Mouse (Mus musculus) right cerebral cortex, postnatal 25 days (tissue): ENCODE data around the gene Plekho2.

ENCODE experiments used
- DNase-seq: peaks from one replicate; pipeline ENCODE4 v3.0.0; 2022

Gene Plekho2

DNA sequence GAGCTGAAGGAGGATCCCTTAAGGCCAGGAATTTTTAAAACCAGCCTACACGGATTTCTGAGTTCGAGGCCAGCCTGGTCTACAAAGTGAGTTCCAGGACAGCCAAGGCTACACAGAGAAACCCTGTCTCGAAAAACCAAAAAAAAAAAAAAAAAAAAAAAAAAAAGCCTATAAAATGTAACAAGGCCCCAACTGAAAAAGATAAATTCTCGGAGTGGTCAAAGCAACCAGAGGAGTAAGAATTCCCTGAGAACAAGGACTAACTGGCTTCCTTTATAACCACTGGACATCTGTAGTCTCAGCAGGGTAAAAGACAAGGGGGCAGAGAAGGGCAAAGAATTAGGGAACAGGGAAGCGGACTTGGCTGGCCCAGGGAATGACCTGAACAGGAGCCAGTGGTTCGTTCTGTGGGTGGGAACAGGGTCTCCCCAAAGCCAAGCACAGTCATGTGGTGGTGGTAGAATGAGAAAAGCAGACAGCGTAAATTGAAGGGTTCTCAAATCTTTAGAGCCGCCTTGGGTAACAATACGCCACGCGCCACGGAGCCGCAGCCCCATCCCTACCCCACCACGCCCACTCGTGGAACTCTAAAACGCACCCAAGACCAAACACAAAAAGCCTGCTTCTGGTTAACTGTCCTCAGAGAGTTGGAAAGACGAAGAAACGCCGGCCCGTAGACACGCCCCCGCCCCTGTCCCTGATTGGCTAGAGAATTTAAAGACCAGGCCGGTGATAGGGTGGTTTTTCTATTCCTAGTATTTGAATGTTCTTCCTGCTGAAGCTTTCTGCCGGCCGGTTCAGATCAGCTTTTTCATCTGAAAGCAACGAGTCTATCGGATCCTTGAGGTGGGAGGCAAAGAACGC lies 6.8 kb upstream of the Plekho2 start, which contains the start of gene Pif1:
Gene Pif1 (plus strand): TSS at position 755 of the 864 bp plus-strand sequence.
- peak; percentile 68 for DNase-seq

DNA sequence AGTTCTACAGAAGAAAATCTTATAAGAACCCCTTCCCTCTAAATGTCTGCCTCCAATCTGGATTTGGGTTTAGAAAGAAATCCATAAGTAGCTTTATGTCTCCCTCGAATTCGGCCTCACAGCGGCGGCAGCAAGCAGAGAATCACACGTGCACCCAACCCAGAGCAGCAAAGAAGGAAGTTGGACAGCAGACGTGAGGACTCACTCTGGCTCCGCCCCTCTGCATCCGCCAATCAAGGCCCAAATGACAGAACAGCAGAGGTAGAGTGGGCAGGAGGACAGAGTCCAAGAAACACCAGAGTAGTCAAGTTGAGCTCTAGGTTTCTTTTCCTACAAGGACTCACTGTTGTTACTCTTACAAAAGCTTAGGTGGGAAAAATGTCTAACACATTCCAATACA lies 3.2 kb upstream of the Plekho2 start:
- no peak for DNase-seq

DNA sequence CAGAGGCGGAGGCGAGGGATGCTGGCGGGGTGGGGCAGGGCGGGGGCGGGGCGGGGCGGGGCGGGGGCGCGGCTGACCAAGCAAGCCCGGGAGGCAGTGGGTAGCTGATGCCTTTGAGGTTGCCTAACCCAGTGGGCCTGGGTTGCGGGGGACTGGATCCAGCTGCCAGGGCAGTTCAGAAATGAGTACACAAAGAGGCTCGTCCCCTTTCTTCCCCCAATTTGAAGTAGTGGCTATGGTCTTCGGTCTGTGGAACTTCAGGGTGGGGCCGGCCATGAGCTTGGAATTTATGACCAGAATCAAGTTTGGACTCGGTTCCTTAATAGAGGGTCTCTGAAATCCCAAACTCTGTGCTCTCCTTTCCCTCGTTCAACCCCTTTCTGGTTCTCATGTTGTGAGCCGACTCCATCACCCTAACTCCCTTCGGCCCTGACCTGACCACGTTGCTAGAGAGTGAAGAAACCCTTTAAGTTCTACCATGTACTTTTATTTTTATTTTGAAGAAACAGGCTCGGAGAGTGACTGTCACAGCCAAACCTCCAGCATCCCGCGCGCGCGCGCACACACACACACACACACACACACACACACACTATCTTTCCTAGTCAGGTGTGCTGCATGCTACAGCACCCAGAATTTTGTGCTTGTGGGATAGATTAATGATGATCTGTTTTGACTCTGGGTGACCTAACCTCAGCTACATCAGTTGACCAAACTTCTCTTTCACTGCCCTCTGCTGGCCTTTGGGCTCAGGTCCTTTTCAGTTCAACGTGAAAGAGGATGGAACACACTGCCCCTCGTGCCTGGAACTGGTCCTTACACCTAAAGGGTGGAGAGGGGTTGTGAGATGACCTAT lies 789 bp upstream of the Plekho2 start:
- no peak for DNase-seq

DNA sequence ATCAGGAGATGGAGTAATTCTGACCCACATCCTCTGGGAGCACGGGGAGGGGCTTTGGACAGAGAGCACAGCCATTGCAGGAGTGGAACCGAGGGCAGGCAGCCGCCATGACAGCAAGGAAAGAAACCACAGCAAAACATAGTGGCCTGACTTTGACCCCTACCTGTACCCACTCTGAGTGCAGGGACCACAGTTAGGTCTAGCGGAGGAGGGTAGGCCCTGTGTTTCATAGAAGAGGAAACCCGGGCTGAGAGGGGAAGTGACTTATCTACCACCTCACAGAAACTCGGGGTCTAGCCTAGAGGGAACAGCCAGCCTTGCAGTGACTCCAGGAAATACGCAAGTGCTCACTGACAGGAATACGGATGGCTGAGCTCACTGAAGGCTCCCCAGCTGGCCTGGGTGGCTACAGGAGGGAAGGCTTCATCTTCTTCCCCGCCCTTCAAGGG lies 1.0 kb downstream of the Plekho2 start:
- no peak for DNase-seq

DNA sequence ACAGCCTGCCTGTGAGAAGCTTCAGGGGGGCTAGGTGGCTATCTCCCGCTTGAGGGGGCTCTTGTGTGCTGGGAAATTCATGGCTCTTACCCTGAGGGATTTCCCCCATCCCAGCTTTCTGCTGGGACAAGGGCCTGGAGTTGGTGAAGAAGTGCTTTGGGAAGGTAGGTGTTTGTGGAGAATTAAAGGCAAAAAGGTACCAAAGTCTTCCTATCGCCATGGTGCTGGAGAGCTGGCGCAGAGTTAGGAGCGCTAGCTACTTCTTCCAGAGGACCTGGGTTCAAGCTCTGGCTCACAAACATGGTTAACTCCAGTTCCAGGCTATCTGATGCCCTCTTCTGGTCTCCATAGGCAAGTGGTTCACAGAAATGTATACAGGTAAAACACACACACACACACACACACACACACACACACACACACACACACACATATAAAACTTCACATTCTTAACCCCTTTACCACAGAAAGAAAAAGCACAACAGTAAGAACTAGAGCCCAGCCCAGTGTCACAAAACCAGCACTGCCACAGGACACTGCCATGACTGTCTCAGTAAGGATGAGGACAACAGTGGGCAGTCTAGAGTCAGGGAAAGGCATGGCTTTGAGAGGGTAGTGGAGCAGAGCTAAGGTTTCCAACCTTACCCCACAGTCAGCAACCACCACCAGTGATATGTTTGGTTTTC lies 2.2 kb downstream of the Plekho2 start:
- DNase-seq = no peak

DNA sequence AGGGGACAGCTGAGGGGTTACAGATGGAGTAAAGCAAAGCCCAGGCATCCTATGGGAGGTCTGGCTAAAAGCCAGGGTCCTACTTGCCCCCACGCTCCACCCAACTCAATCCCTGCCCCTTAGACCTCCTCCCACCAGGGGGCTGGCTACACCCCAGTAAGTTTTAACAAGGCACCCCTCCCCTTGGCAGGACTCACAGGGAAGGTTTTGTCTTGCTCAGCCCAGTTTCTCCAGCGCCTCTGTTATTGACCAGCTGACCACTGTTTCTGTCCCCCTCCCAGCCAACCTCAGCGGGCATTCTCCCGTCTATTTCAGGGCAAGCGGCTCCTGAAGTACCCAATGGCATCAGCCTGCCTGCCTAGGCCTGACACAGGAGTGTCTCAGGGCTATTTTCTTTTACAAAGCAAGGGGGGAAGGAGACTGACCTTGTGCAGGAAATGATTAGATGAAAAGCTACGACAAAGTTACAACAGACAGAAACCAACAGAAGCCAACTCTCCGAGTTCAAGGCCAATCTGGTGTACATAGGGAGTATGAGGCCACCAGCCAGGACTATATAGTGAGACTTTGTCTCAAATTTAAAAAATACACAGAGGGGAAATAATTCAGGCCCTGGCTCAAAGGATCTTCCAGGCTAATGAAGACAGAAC lies 2.9 kb downstream of the Plekho2 start:
- DNase-seq = no peak

DNA sequence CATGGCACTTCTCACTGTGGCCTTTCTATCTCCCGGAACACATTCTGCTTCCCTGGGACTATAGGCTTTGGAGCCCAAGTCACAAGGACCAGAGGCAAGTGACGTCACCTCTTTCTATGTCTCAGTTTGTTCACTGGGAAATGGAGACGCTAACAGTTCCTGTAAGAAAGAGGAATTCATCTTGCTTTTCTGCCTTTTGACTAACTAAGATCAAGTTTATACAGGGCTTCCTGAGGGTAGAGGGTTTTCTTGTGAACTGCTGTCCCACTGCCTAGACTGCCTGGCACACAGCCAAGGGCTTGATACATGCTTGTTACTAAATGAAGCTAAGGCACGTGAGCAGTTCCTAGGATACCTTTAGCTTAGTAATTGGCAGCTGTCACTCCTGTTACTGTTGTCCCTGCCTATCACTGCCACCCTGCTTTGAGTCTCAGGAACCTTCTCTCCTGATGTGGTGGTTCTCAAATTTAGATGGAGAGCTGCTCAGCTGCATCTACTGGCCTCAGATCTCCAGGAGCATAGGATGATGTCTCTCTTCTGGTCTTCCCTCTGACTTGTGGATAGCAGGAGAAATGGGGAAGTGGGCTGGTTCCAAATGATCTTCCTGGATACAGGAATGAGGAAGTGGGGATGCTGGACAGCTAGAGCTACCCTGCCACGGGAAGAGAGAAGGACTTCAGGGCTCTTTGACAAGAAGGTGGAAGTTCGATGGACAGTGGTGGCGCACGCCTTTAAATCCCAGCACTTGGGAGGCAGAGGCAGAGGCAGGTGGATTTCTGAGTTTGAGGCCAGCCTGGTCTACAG lies 4.2 kb downstream of the Plekho2 start:
- no peak for DNase-seq

DNA sequence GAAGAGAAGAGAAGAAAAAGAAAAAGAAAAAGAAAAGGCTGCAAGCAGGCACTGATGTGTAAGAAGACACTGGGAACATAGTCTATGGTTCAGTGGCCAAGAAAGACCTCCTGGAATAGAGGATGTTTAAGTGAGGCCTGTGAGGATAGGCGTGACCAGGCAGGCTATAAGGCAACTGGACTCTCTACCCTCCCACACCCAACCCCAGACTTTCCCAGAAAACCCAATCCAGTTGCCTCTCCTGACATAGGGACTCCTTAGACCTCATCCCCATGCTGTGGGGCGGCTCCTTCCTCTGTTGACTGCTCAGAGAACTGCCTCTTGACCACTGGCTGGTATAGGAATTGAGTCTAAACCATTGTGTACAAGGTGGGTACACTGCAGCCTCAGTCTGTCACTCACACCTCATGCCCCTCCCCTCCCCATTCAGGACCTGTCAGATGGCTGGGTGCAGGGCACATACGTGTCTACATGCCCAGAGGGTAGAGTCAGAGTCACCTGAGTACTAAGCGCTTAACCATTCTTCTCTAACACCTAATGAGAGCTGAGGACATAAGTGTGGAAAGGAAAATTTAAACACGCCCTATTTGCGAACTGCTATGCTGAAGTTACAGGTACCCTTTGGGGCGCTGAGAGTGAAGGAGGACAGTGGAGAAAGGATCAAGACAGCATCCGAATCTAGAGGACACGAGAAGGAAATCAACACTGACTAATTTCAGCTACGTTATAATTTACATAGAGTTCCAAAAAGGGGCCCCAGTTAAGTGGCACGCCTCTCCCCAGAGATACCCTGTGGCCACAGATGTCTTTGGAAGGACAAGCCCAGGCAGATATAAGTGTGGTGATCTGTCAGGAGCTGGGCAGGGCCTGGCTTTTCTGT lies 5.1 kb downstream of the Plekho2 start:
- no peak for DNase-seq

DNA sequence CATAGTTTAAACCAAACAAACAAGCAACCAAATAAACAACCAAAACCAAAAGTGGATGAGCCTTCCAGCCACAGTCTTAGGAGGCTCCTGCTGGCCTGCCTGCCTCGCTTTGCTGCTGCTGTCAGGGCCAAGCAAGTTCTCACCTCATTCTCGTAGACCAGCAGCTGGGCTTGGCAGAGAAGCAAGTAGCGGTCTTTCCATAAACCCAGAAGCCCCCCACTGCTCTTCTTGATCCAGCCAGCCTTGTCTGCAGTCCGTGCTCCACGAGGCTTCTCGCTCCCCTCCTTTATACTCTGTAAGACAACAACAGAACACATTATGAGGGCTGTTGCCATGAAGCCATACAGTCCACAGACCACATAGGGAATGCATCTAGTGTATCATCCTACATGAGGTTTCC lies 7.0 kb downstream of the Plekho2 start:
- no peak for DNase-seq

DNA sequence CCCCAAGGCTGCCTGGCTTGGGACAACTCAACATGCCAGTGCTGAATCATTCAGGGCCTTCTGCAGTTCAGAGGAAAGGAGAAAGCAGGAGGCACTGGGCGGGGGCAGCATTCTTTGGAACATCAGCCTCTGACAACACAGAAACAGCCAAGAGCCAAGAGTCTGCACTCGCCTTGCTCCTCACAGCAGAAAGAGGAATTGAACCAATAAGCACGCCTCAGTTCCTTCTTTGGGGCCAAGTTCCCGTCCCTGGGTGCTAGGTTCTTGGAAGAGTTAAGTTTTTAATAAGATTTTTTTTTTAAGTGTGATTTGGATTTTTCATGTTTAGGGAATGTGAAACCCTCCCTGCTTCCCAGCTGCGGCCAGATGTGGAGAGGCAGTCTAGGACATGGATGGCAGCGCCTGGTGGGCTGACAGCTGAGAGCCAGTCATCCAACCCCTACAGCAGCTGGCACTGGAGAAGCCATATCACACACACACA lies 10.3 kb downstream of the Plekho2 start:
- no peak for DNase-seq

DNA sequence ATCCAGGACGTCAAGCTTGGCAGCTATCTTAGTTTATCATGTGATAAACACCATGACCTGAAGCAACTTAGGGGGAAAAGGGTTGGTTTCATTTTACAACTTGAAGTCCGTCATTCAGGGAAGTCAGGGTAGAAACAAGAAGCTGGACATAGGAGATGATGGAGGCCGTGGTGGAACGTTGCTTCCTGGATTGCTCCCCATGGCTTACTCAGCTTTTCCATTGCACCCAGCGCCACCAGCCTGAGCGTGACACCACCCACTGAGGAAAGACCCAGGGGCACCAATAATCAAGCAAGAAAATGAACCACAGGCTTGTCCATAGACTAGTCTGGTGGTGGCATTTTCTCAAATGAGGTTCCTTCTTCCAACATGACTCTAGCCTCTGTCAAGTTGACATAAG lies 11.1 kb downstream of the Plekho2 start:
- DNase-seq = no peak

DNA sequence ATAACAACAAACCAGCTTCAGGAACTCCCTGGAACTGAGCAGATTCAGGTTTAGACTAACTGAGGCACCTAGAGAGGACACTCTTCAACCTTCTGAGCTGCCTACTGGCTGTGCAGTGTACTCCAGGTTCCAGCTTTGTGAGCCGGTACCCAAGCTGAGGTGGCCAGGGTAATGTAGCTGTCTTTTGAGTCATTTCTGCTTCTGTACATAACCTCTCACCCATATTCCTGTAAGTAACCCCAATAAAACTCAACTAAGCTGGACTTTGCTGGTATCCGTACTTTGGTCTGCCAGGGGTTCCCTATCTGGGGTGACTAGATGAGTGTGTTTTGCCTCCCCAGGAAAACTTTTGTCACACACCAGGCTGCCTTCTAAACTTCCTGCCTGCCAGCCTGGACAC lies 15.1 kb downstream of the Plekho2 start:
- DNase-seq = no peak

DNA sequence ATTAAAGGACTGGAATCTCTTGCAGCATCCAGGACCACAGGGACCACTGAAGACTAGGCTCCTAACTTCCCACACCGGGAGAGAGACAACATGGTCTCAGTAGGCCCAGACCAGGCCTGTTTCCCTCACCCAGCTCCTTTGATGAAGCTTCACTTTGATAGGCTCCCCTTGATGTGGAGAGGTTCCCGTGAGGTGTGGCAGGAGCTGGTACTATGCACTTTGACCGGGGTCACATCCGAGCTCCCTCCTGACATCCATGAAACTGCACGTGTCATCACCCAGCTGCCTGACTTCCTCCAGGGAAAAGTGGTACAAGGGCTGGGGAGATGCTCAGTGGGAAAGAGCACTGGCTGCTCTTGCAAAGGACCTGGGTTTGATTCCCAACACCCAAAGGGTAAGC lies 16.8 kb downstream of the Plekho2 start:
- no peak for DNase-seq

DNA sequence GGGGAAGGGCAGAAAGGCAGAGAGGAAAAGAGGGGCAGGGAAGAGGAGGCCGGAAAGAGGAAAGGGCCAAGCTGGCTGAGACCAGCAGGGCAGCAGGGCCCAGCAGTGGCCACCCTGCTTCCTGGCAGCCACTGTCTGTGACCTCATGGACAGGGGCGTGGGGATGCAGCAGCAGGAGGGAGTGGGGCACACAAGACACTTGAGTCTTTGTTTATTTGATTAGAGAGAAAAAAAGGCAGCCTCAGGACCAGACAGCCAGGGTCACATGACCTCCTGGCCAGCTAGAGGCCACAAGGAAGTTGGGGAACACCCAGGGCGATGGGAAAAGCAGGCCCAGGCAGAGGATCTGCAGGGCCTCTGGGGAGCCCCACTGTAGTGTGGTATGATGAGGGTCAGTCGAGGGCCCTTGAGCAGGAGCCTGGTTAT lies 17.7 kb downstream of the Plekho2 start:
- peak; percentile 47 for DNase-seq

DNA sequence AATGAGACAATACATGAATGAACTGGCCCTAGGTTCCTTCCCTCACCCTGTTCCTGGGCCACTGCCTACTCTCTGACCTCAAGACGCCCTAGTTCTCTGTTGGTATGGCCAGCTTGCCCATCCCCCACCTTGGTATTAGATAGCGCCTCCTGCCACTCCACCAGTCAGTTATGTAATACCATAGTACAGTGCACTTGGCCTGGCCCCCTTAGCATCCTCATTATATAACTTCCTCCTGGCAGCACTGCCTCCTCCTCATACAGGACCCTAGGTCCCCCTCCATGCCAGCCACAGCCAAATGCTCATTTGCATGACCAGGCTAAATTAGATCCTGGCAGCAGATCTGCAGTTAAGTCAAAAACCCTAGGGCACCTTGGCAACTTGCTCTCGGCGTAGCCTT lies 18.8 kb downstream of the Plekho2 start:
- DNase-seq = no peak

DNA sequence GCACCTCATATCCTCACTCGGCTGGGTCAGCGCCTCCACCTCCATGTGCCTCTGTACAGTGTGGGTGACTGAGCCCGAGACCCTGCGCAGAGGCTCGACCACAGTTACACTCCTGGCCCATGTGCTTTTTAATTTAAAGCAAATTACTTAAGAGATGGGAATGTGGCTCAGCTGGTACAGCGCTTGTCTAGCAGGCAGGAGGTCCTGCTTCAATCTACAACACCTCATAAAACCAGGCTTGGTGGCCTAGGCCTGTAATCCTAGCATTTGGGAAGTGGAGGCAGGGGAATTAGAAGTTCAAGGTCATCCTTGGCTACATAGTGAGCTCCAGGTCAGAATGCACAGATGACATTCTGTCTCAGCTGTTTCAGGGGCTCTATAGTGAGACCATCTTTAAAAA lies 21.0 kb downstream of the Plekho2 start:
- DNase-seq = no peak

DNA sequence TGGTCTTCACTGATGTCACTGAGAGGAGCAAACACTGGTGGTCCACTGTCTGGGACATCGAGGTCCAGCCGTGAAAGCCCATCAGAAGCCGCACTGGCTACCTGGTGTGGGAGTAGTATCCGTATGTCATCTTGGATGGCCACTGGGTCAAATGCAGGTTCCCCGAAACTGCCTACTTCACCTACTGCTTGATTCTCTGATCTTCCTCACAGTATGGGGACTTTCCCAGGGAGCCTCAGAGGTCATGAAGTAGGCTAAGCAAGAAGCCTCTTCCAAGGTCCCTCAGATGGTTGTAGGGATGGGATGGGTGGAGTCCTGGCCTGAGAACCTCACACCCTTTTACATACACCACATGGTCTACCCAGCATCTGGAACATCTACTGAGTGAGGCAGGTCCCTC lies 22.9 kb downstream of the Plekho2 start:
- DNase-seq = no peak

DNA sequence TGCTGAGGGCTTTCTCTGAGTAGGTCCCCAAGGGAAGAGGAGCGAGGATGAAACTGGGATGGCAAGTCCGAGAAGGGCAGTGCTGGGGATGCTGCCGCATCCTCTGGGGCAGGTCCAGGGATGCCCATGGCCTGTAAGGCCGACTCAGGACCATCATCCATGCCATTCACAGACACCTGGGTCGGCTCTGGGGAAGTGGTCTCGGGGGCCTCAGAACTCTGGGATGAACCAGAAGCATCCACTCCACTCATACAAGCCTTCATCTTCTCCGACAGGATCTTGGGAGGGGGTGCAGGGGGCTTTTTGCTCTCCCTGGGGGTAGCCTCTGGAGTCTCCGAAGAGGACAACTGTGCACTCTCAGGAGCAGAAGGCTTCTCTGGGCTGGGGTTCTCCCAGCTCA lies 23.5 kb downstream of the Plekho2 start:
- no peak for DNase-seq

DNA sequence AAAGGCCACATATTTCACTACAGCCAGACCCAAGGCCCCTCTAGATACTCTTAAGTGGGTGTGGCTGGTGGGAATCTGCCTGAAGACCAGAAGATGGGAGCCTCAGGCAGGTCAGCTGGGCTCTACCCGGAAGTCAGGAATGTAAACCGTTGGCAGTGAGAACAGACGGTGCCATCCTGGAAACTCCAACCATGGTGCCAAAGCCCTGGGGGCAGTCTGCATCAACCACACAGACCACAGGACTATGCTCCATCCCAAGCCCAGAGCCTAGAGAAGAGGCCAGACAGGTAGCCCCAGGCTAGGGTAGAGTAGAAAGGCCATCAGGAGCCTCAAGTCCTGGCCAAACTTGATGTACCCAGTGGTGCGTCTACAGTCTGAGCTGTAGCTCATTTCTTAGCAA lies 24.2 kb downstream of the Plekho2 start:
- DNase-seq = no peak

DNA sequence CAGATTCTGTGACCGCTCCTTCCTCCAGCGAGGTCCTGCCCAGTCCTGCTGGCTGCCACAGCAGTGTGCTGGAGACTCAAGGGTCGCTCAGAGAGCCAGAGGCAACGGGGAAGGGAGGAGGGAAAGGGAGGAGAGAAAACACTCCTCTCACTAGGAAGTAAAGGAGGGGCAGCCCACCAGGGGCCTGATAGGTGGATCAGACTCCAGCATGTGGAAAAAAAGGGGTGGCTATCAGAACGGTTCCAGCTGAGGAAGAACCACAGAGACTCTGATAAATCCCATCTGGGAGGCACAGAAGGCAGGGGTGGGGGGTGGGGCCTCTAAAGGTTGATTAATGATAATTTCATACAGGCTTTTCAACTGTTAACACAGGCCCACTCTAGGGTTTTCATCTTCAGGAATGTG lies 24.8 kb downstream of the Plekho2 start:
- DNase-seq = no peak

DNA sequence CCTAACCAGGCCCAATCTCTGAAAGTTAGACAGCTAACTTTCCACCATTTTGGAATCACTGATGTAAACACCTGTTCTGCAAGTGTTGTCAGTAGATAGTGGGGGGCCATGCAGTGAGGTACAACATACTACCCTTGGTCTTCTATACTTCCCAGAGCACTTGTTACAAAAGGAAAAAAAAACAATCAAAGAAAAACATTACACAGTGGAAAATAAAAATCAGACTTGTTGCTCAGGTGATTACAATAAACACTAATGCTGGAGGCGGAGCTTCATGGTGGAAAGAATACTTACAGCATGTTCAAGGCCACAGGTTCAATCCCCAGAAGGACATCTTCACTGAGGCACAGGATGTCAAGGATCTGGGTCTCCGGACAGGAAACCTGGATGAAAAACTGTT lies 27.1 kb downstream of the Plekho2 start:
- no peak for DNase-seq
